10 mouse cellular contexts compared by ENCODE assay signal in genomic region chr12:85257008-85257639, GRCm38 (mm10). TPM values are rescaled to one million over a fixed set of nuclear protein-coding genes. Genes with fewer than 3 reads are reported as not detected.
DNase-seq lines count a peak whose midpoint lies in the region; ATAC-seq and TF ChIP-seq lines count a peak whose summit lies in the region.
"Had no signal": no experiment of that assay in that cellular context is flagged by ENCODE, and none has a peak within 500 bp of the region (broad histone marks: within the 10 kb centered on the region; RNA-seq: fewer than 3 reads in every experiment).

No protein-coding gene starts in this region.

- no peak for TF ChIP-seq CTCF in liver, postnatal 0 days (IDR thresholded peaks at IDR 0.05; ENCODE audit: low read depth)

- WGBS in heart, embryonic 14.5 days: 46% methylated on average over 7 of the region's 7 CpGs
- 34% methylated on average over 7 of the region's 7 CpGs for WGBS in liver, postnatal 0 days (ENCODE audit: insufficient replicate concordance)

- H3K9ac ChIP-seq in heart, embryonic 14.5 days (ENCODE audit: low read length): no peak overlapping the region
- no peak overlapping the region for H3K9ac ChIP-seq in liver, postnatal 0 days (replicated peaks)

- H3K9me3 ChIP-seq in heart, embryonic 14.5 days (ENCODE audit: control insufficient read depth, low read length): no peaks in the 10 kb centered on the region
- no peaks in the 10 kb centered on the region for H3K9me3 ChIP-seq in liver, postnatal 0 days (ENCODE audit: low read length)

- peaks cover 19% of the 10 kb centered on the region for H3K36me3 ChIP-seq in heart, embryonic 14.5 days (ENCODE audit: control insufficient read depth, insufficient read depth, low read length)
- 0 out of 2 replicates have a peak, but pooled peaks cover 2% of the 10 kb centered on the region for H3K36me3 ChIP-seq in liver, postnatal 0 days (replicated peaks; ENCODE audit: insufficient read depth, low read length)

- H3K27ac ChIP-seq in heart, embryonic 14.5 days (replicated peaks in 1 of 2; ENCODE audit: control insufficient read depth in 1 of 2, insufficient read depth in 1 of 2, low read depth in 2 of 2, low read length in 2 of 2): peak overlapping the region; percentile 73 to 77
- H3K27ac ChIP-seq in liver, postnatal 0 days (ENCODE audit: low read depth): peak overlapping the region; percentile 31
- H3K27ac ChIP-seq: hindbrain, postnatal 0 days had no signal

- no peak overlapping the region for H3K4me3 ChIP-seq in heart, embryonic 14.5 days (ENCODE audit: control insufficient read depth in 1 of 2, insufficient read depth in 1 of 2, low read depth in 1 of 2, low read length in 2 of 2)
- no peak overlapping the region for H3K4me3 ChIP-seq in liver, postnatal 0 days (ENCODE audit: low read depth, low read length)

- intact Hi-C loops in heart, postnatal 36 days (cut with DNase I): no loop called here

- peak; percentile 23 to 33 for DNase-seq in heart, adult 9 months (ENCODE audit: low spot score in 2 of 2)
- no peak for DNase-seq in heart, postnatal 36 days
- DNase-seq in B cell, adult 2 months: peak; percentile 15 to 33
- DNase-seq in liver, postnatal 0 days: no peak
- no peak for DNase-seq in gastrocnemius, postnatal 4 days (ENCODE audit: low spot score in 2 of 2)
- DNase-seq in layer of hippocampus, adult 8-10 months (ENCODE audit: low spot score in 2 of 2): no peak
- DNase-seq in layer of hippocampus, postnatal 14 days (ENCODE audit: low spot score in 2 of 2): no peak

- H3K27me3 ChIP-seq in heart, embryonic 14.5 days (ENCODE audit: control insufficient read depth, insufficient read depth, low read length): no peaks in the 10 kb centered on the region
- H3K27me3 ChIP-seq in liver, postnatal 0 days (ENCODE audit: insufficient read depth, low read length): no peaks in the 10 kb centered on the region
- H3K27me3 ChIP-seq: CH12.LX had no signal

- H3K4me2 ChIP-seq in heart, embryonic 14.5 days (ENCODE audit: low read length): no peak overlapping the region
- 0 out of 2 replicates have a peak overlapping the region, but pooled peaks have one; percentile 10 for H3K4me2 ChIP-seq in liver, postnatal 0 days (ENCODE audit: low read depth, low read length)

- ATAC-seq in heart, embryonic 14.5 days (ENCODE audit: insufficient number of reproducible peaks, insufficient read depth, low FRiP score, low read depth): peak; percentile 50; the same call in 1 of the 2 replicates
- peak; percentile 70 for ATAC-seq in liver, postnatal 0 days
- ATAC-seq: hindbrain, postnatal 0 days had no signal

- peak; percentile 57 for TF ChIP-seq EP300 in liver, postnatal 0 days (IDR thresholded peaks at IDR 0.05; ENCODE audit: low read depth)

- H3K4me1 ChIP-seq in heart, embryonic 14.5 days (ENCODE audit: control insufficient read depth in 2 of 2, insufficient read depth in 2 of 2, low read length in 2 of 2): peaks cover 0 to 2% of the 10 kb centered on the region in 2 experiments; a peak in 1 of 4 replicates
- H3K4me1 ChIP-seq in liver, postnatal 0 days (ENCODE audit: insufficient read depth): no peaks in the 10 kb centered on the region; the same call in 1 of the 2 replicates

RNA-seq across cellular contexts. Expression of gene Mlh3, which starts 13.3 kb away (rescaled TPM):
- total RNA-seq in heart, postnatal 36 days (2021): 1 to 10 TPM; 7.5 to 8.7 TPM
- polyA plus RNA-seq in heart, embryonic 14.5 days (2014; fragmentation: Nextera tagmentation; extraction: Ambion mirVana): 6.2 and 7.6 TPM in 2 replicates
- 1.4 and 1.6 TPM in 2 replicates for polyA plus RNA-seq in liver, postnatal 0 days (2015; fragmentation: Nextera tagmentation; extraction: Ambion mirVana)
- 10 to 100 TPM; 10.6 to 11.5 TPM for total RNA-seq in gastrocnemius, postnatal 4 days (2021)
- total RNA-seq in layer of hippocampus, adult 8-10 months (2022): 10 to 100 TPM; 17.8 to 23.1 (median 20.5) TPM
- total RNA-seq in layer of hippocampus, postnatal 14 days (2021): 10 to 100 TPM; 15.4 to 15.8 TPM

RNA-seq across cellular contexts. Expression of gene Acyp1, which starts 31.1 kb away (rescaled TPM):
- total RNA-seq in heart, postnatal 36 days (2021): 10 to 100 TPM; 15.9 to 22.1 TPM
- polyA plus RNA-seq in heart, embryonic 14.5 days (2014; fragmentation: Nextera tagmentation; extraction: Ambion mirVana): 70.0 and 79.7 TPM in 2 replicates
- polyA plus RNA-seq in liver, postnatal 0 days (2015; fragmentation: Nextera tagmentation; extraction: Ambion mirVana): 27.8 and 29.9 TPM in 2 replicates
- 10 to 100 TPM; 15.7 to 18.0 TPM for total RNA-seq in gastrocnemius, postnatal 4 days (2021)
- 10 to 100 TPM; 22.7 to 37.1 (median 30.9) TPM for total RNA-seq in layer of hippocampus, adult 8-10 months (2022)
- 10 to 100 TPM; 32.8 to 36.8 TPM for total RNA-seq in layer of hippocampus, postnatal 14 days (2021)

RNA-seq across cellular contexts. Expression of gene Zc2hc1c, which starts 31.3 kb away (rescaled TPM):
- 1 to 10 TPM; 2.3 to 2.9 TPM for total RNA-seq in heart, postnatal 36 days (2021)
- polyA plus RNA-seq in heart, embryonic 14.5 days (2014; fragmentation: Nextera tagmentation; extraction: Ambion mirVana): 0.93 and 1.1 TPM in 2 replicates
- polyA plus RNA-seq in liver, postnatal 0 days (2015; fragmentation: Nextera tagmentation; extraction: Ambion mirVana): 0.12 and 0.22 TPM in 2 replicates
- total RNA-seq in gastrocnemius, postnatal 4 days (2021): 1 to 10 TPM in 1 of 2 experiments, under 1 TPM in 1; 0.73 to 1.4 TPM
- total RNA-seq in layer of hippocampus, adult 8-10 months (2022): 1 to 10 TPM; 1.6 to 2.2 (median 1.9) TPM
- total RNA-seq in layer of hippocampus, postnatal 14 days (2021): 1 to 10 TPM in 1 of 2 experiments, under 1 TPM in 1; 0.88 to 1.2 TPM

RNA-seq across cellular contexts. Expression of gene Eif2b2, which starts 37.8 kb away (rescaled TPM):
- total RNA-seq in heart, postnatal 36 days (2021): 10 to 100 TPM; 42.7 to 47.7 TPM
- polyA plus RNA-seq in heart, embryonic 14.5 days (2014; fragmentation: Nextera tagmentation; extraction: Ambion mirVana): 49.7 and 60.0 TPM in 2 replicates
- polyA plus RNA-seq in liver, postnatal 0 days (2015; fragmentation: Nextera tagmentation; extraction: Ambion mirVana): 21.7 and 24.6 TPM in 2 replicates
- total RNA-seq in gastrocnemius, postnatal 4 days (2021): 10 to 100 TPM; 80.6 to 95.1 TPM
- 10 to 100 TPM; 52.0 to 70.8 (median 60.7) TPM for total RNA-seq in layer of hippocampus, adult 8-10 months (2022)
- total RNA-seq in layer of hippocampus, postnatal 14 days (2021): 10 to 100 TPM; 58.3 to 66.6 TPM

Comparison
In these comparisons a context has a peak if more than half of its experiments do, and no peak if none do; other contexts are left out.
1. DNase-seq: peak in heart, adult 9 months (2 of 2) and B cell, adult 2 months (2 of 2); none in heart, postnatal 36 days (0 of 2), liver, postnatal 0 days (single experiment), gastrocnemius, postnatal 4 days (0 of 2), layer of hippocampus, adult 8-10 months (0 of 2) and layer of hippocampus, postnatal 14 days (0 of 2).